Mouse (Mus musculus) cerebellum, adult 9-11 months (tissue): ENCODE results near the gene Slc35f3.
"Not testable (repeated sequence)": the region's sequence is repeated elsewhere in the genome, so short reads cannot be mapped to it uniquely, and the experiment has no call there.

Experiments
- DNase-seq: peaks from one replicate; pipeline ENCODE4 v3.0.0; 2022

Slc35f3 gene

DNA sequence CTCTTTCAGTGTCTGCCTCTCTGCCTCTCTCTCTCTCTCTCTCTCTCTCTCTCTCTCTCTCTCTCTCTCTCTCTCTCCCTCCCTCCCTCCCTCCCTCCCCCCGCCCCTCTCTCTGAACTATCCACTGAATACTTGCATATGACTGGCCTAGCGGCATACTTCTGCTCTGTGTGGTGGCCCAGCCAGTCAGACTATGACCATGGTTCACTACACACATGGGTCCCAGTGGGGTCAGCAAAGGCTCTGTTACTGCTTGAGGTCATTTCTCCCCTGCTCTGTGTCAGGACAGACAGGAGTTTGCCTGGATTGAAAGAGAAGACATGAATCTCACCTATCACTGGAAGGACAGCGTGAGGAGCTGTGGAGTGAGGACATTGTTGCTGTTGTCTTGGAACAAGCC, 40.5 kb downstream of the Slc35f3 start:
- no peak for DNase-seq

GRCm38 (mm10) chr8:126339357-126339756, 41.0 kb downstream of the Slc35f3 start:
- DNase-seq, result no peak

GRCm38 (mm10) chr8:126341200-126341599, 42.8 kb downstream of the Slc35f3 start:
- DNase-seq, result no peak

DNA sequence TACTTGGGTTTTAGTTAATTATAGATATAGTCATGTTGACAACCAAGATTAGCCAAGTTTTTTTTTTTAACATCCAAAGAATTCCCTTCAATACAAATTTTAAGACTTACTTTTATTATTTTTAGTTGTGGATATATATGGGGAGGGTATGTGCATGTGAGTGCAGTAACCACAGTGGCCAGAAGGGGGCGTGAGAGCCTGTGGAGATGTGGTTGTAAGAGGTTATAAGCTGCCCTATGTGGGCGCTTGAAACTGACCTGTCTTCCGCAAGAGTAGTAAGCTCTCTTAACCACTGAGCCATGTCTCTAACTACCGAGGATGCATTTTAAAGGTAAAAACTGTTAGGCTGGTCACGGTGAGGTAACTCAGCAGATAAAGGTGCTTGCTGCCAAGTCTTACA, 45.1 kb downstream of the Slc35f3 start:
- DNase-seq, result no peak

- no peak for DNase-seq
Measured at GRCm38 (mm10) chr8:126345100-126345499, 46.7 kb downstream of the Slc35f3 start.

DNA sequence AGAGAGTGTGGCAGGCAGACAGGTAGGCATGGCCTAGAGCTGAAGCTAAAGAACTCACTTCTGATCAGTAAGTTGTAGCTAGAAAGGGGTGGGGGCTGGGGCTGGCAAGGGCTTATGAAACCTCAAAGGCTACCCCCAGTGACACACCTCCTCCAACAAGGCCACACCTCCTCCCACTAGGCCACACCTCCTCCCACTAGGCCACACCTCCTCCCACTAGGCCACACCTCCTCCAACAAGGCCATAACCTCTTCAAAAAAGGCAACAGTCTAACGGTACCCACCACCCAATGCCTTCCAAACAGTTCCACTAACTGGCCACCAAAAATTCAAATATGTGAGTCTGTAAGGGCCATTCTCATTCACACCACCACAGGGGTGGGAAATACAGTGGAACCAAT, 54.9 kb downstream of the Slc35f3 start:
- DNase-seq, result no peak

- DNase-seq, result no peak
Measured at GRCm38 (mm10) chr8:126357946-126358345, 59.6 kb downstream of the Slc35f3 start.

- no peak for DNase-seq
Measured at GRCm38 (mm10) chr8:126359296-126359695, 60.9 kb downstream of the Slc35f3 start.

DNA sequence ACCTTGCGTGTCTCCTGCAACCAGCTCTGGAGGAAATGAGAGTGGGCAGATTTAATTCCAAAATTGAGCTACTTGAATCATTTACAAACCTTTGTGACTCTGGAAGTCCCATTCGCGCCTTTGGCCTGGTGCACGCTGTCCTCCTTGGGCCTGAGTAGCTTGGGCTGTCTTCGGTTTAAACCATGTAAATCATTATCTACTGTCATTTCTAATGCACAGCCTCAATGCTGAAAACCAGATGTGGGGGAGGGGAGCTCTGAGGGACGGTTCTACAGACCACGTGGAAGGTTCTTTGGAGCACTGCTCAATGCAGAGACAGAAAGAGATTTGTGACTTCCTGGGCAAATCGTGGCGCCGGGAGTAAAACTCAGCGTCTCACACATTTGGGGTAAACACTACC, 61.7 kb downstream of the Slc35f3 start:
- no peak for DNase-seq

GRCm38 (mm10) chr8:126360701-126361100, 62.3 kb downstream of the Slc35f3 start:
- DNase-seq, result no peak

DNA sequence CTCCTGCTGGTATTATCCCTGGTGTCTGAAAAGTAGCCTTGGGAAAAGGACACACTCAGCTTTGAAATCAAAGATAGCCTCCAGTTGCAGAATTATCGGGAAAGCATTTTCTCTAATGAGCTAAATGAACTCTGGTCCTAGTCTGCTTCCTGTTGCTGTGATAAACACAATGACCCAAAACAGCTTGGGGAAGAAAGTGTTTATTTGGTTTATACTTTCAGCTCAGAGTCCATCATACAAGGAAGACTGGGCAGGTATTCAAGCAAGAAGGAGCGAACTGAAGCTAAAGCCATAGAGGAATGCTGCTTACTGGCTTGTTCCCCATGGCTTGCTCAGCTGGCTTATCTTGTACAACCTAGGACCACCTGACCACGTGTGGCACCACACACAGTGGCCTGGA, 67.9 kb downstream of the Slc35f3 start:
- no peak for DNase-seq

GRCm38 (mm10) chr8:126368349-126369054, 70.1 kb downstream of the Slc35f3 start:
- DNase-seq, result peak; percentile 90

GRCm38 (mm10) chr8:126371871-126372270, 73.5 kb downstream of the Slc35f3 start:
- no peak for DNase-seq

GRCm38 (mm10) chr8:126379580-126379979, 81.2 kb downstream of the Slc35f3 start:
- DNase-seq, result no peak

DNA sequence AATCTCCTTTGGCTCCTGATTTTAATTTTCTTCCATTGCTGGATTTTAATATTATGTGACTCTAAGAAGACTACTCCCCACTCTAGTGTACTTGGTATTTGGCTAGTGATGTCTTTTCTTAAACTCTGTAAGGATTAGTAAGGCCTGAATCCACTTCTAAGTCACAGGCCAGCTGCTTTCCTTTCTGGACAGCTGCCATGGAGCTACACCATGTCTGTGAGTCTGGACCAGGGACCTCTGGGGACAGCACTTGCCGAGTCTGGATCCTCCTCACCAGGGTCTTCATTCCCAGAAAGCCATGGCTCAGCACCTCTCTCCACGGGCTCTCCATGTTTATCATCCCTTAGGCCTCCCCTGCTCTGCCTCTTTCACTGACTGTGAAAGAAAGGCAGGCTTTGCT, 81.8 kb downstream of the Slc35f3 start:
- DNase-seq, result no peak

DNA sequence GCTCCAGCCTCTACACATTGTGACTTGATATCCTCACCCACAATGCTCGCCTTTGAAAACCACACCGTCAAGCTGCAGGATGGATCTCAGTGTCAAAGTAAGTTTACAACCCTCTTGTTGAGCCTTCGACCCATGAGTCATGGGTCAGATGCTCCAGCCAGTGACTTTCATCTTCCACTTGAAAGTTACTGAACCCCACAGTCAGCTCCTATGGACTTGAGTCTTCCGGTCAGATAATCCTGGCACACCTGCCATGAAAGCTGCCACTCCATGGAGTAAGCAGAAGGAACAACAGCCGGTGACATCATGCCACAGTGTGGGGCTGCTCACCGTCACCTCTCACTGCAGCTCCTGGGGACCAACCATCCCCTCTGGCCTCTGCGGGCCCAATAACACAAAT, 82.9 kb downstream of the Slc35f3 start:
- DNase-seq, result no peak

- DNase-seq, result no peak
Measured at GRCm38 (mm10) chr8:126382216-126382615, 83.9 kb downstream of the Slc35f3 start.

GRCm38 (mm10) chr8:126382749-126383148, 84.4 kb downstream of the Slc35f3 start:
- peak; percentile 65 for DNase-seq

- no peak for DNase-seq
Measured at GRCm38 (mm10) chr8:126387566-126387965, 89.2 kb downstream of the Slc35f3 start.

GRCm38 (mm10) chr8:126391541-126391940, 93.2 kb downstream of the Slc35f3 start:
- peak; percentile 81 for DNase-seq

GRCm38 (mm10) chr8:126395386-126395785, 97.0 kb downstream of the Slc35f3 start:
- no peak for DNase-seq

DNA sequence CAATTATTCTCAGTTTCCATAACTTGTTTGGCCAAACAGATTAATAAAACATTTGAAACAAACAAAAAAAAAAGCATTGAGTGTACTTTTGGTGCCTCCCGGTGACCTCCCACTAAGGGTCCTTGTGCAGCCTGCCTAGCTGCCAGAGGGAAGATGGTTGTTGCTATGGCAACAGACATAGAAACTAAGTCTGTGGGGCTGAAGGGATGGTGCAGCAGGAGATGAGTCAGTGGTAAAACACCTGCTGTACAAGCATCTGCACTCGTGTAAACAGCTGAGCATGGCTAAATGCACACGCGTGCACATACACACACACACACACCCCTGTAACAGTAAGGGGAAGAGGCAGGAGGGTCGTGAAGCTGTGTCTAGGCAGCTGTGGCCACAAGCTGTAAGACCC, 97.6 kb downstream of the Slc35f3 start:
- DNase-seq, result no peak

- no peak for DNase-seq
Measured at GRCm38 (mm10) chr8:126398349-126398748, 100.0 kb downstream of the Slc35f3 start.

- DNase-seq, result not testable (repeated sequence)
Measured at GRCm38 (mm10) chr8:126404550-126404949, 106.2 kb downstream of the Slc35f3 start.

- DNase-seq, result no peak
Measured at GRCm38 (mm10) chr8:126405030-126405429, 106.7 kb downstream of the Slc35f3 start.
